Mouse (Mus musculus): ENCODE measurements around the gene Mark1. TPM values are rescaled to one million over a fixed set of nuclear protein-coding genes. Genes with fewer than 3 reads are reported as not detected.

The Mark1 gene
- total RNA-seq (2023): not detected

DNA sequence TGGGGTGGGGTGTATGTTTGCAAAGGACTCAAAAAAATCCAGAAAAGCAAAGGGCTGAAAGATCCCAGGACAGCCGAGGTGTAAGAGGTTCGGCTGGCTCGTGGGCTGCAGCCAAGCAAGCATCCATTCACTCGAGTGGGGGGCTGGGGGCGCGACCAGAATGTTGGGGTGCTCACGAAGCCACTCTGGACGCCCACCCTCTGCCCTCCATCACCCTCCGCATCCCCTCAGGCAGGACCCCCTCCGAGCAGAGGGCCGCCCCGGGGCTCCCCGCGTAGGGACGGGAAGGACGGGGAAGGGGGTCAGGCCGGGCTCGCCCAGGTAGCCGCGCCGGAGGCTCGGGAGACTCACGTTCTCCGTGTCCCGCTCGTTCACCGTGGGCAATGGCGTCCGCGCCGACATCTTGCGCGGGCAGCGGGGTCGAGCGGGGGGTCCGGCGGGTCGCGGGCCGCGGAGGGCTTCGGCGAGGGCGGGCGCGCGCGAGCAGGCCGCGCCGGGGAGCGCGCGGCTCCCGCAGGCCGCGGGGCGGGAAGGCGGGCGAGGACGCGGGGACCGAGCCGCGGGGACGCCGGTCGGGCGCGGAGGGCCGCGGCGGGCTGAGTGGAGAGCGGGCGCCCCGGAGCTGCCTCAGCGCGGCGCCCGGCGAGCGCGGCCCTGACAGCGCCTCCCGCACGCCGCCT, at the start of gene Mark1:
Gene Mark1, minus strand, starts transcription at position 500 of the 680 bp plus-strand sequence.

DNA sequence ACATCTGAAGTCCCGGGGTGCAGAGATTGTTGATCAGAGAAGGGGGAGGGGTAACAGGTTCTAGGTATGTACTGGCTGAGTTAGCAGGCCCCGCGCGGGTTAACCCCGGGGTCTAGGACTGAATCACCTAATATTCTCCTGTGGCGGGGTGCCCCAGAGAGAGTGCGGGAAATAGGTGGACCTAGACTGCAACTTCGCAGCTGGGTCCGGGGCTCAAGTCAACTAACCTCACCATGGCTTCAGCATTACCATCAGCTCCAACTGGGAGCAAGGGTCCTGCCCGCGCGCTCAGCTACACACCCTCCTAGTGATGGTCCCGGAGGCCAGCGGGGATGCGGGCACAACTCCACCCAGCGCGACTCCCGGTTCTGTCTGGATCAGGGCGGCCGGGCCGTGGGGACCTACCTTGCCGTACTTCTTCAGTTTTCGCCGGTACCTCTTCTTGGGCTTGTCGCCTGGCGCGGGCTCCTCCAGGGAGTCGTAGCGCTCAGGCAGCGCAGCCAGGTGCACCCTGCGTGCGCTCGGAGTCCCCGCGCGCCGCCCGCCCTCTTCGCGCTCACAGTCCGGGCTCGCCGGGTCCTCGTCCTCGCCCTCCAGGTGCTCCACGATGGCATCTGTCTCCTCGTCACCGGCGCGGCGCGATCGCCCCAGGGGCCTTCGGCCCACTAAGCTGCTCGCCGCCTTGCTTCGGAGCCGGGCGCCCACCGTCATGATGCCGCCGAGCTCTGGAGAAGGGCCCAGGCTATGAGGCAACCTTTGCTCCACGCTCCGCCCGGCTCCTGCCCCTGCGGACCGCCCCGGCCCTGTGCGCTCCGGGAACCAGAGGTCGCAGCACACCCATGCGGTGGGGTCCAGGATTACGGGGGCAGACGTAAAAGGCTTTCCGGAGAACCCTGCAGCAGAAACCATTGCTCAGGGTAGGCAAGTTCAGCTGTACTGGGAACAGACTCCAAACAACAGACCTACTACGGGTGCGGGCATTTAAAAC, 116.8 kb downstream of the Mark1 start, which contains the start of gene C130074G19Rik:
Gene C130074G19Rik, minus strand, starts transcription at position 938 of the 988 bp plus-strand sequence.

Other genes starting within 250 kb of the Mark1 start
- gene Marc1, start 188.3 kb downstream of the Mark1 start, total RNA-seq (2023): not detected
- 139 TPM for gene Marc2, start 153.1 kb downstream of the Mark1 start, total RNA-seq (2023)
- gene C130074G19Rik, start 116.4 kb downstream of the Mark1 start, total RNA-seq (2023): not detected
- 51.1 TPM for gene Rab3gap2, start 204.5 kb upstream of the Mark1 start, total RNA-seq (2023)